Mouse (Mus musculus) limb, embryonic 10.5 days (tissue): ENCODE results near the gene Hist1h2ba. TPM values are rescaled to one million over a fixed set of nuclear protein-coding genes. Genes with fewer than 3 reads are reported as not detected.

Source experiments
- DNase-seq: peaks from one replicate; pipeline ENCODE4 v3.0.0-alpha.2; 2017; ENCODE audit warnings: low spot score
- H3K27ac ChIP-seq: fragments of 300-500 bp; sonication (generic); 2 replicates; pipeline ENCODE4 v1.5.1; 2016; ENCODE audit warnings: mild to moderate bottlenecking
- H3K27me3 ChIP-seq: fragments of 300-500 bp; sonication (generic); 2 replicates; pipeline ENCODE4 v1.6.1; 2016; ENCODE audit warnings: low read depth, mild to moderate bottlenecking; ENCODE audit not compliant: poor library complexity, severe bottlenecking
- H3K36me3 ChIP-seq: fragments of 300-500 bp; sonication (generic); 2 replicates; pipeline ENCODE4 v1.6.1; 2016; ENCODE audit warnings: mild to moderate bottlenecking, moderate library complexity
- H3K4me1 ChIP-seq: fragments of 300-500 bp; sonication (generic); 2 replicates; pipeline ENCODE4 v1.6.1; 2016
- H3K4me3 ChIP-seq: fragments of 300-500 bp; sonication (generic); 2 replicates; pipeline ENCODE4 v1.5.1; 2016; ENCODE audit warnings: mild to moderate bottlenecking, moderate library complexity
- H3K9me3 ChIP-seq: fragments of 300-500 bp; sonication (generic); replicated peaks from 2 replicates; pipeline ENCODE4 v1.6.1; 2016; ENCODE audit warnings: mild to moderate bottlenecking
- WGBS: fragments of 180-500 bp; shearing (Covaris S2); methylation state at CpG from one replicate; pipeline ENCODE4 v1.1.7; 2016; 5-methylcytosine and 5-hydroxymethylcytosine counted together
- polyA plus RNA-seq: library from polyadenylated mRNA; unstranded; fragments of >200 nt; fragmentation: Nextera tagmentation; extraction: Ambion mirVana; gene quantifications from 2 replicates; pipeline ENCODE4 v1.2.1, GENCODE M21; 2016

Gene Hist1h2ba
- polyA plus RNA-seq: not detected in 2 replicates

GRCm38 (mm10) chr13:23933421-23934210 is at the start of gene Hist1h2ba:
Gene Hist1h2ba (minus strand): TSS chr13:23934156.
- peaks cover 13% of the 10 kb centered on the region for H3K4me1 ChIP-seq
- no peaks in the 10 kb centered on the region for H3K27me3 ChIP-seq
- no peak within 1 kb of the TSS for H3K4me3 ChIP-seq
- H3K36me3 ChIP-seq: no peaks in the 10 kb centered on the region
- 93% methylated on average over 39 of the region's 39 CpGs for WGBS
- no peak within 1 kb of the TSS for H3K27ac ChIP-seq
- no peaks in the 10 kb centered on the region for H3K9me3 ChIP-seq
- no peak for DNase-seq

GRCm38 (mm10) chr13:23972271-23972670 is 38.3 kb upstream of the Hist1h2ba start:
- Histone ChIP-seq H3K27ac (no peak overlapping the region), H3K4me3 (no peak overlapping the region), H3K4me1 (no peaks in the 10 kb centered on the region), H3K9me3 (no peaks in the 10 kb centered on the region), H3K27me3 (no peaks in the 10 kb centered on the region), H3K36me3 (no peaks in the 10 kb centered on the region)
- no peak for DNase-seq
- 87% methylated on average over 5 of the region's 5 CpGs for WGBS

- Histone ChIP-seq H3K27ac (no peak overlapping the region), H3K36me3 (no peaks in the 10 kb centered on the region), H3K4me1 (no peaks in the 10 kb centered on the region), H3K9me3 (no peaks in the 10 kb centered on the region), H3K27me3 (no peaks in the 10 kb centered on the region), H3K4me3 (no peak overlapping the region)
- DNase-seq: no peak
- WGBS: 75% methylated on average over 2 of the region's 2 CpGs
Observed at GRCm38 (mm10) chr13:23971870-23972269, 37.9 kb upstream of the Hist1h2ba start.

DNA sequence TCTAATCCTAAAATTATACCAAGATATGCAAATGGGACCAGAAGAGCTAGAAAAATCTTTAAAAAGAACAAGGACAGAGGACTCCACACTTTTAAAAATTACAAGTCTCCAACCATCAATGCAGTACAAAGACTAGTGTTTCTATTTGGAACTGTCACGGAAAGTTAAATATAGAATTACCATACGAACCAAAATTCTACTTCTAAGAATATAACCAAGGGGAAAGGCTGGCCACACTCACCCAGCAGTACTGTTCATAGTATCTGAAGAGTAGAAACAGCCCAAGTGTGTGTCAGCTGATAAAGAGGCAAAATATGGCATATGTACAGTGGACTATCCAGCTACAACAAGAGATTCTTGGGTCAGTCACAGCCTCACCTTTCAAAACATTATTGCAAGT is 31.0 kb upstream of the Hist1h2ba start:
- Histone ChIP-seq H3K9me3 (no peaks in the 10 kb centered on the region), H3K4me1 (0 out of 2 replicates have a peak, but pooled peaks cover under 1% of the 10 kb centered on the region), H3K27ac (no peak overlapping the region), H3K36me3 (no peaks in the 10 kb centered on the region), H3K4me3 (no peak overlapping the region), H3K27me3 (no peaks in the 10 kb centered on the region)
- 82% methylated on average over 2 of the region's 2 CpGs for WGBS
- DNase-seq: no peak

DNA sequence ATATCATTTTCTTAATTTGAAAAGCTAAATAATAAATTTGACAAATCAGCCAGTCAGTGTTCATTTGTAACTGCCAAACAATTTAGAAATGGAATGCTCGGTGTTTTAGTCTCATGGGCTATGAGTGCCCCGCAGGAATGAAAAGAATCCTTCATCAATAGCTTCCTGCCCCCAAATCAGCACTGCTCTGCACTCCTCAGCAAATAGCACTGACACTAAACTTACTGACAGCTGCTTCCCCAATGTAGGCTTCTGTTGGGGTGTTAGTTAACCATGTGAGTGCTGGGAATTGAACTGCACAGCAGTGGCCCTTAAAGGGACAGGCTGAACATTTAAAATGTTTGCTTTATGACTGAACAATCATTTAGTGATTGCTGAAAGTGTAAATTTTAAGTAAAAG is 25.8 kb upstream of the Hist1h2ba start:
- WGBS: 55% methylated on average over 2 of the region's 2 CpGs
- Histone ChIP-seq H3K4me3 (no peak overlapping the region), H3K9me3 (no peaks in the 10 kb centered on the region), H3K27me3 (no peaks in the 10 kb centered on the region), H3K27ac (no peak overlapping the region), H3K36me3 (no peaks in the 10 kb centered on the region), H3K4me1 (0 out of 2 replicates have a peak, but pooled peaks cover 3% of the 10 kb centered on the region)
- no peak for DNase-seq

GRCm38 (mm10) chr13:23950928-23951327 is 17.0 kb upstream of the Hist1h2ba start:
- Histone ChIP-seq H3K4me3 (no peak overlapping the region), H3K36me3 (no peaks in the 10 kb centered on the region), H3K27ac (no peak overlapping the region), H3K27me3 (no peaks in the 10 kb centered on the region), H3K4me1 (peaks cover 38% of the 10 kb centered on the region), H3K9me3 (no peaks in the 10 kb centered on the region)
- 70% methylated on average over 3 of the region's 3 CpGs for WGBS
- no peak for DNase-seq

DNA sequence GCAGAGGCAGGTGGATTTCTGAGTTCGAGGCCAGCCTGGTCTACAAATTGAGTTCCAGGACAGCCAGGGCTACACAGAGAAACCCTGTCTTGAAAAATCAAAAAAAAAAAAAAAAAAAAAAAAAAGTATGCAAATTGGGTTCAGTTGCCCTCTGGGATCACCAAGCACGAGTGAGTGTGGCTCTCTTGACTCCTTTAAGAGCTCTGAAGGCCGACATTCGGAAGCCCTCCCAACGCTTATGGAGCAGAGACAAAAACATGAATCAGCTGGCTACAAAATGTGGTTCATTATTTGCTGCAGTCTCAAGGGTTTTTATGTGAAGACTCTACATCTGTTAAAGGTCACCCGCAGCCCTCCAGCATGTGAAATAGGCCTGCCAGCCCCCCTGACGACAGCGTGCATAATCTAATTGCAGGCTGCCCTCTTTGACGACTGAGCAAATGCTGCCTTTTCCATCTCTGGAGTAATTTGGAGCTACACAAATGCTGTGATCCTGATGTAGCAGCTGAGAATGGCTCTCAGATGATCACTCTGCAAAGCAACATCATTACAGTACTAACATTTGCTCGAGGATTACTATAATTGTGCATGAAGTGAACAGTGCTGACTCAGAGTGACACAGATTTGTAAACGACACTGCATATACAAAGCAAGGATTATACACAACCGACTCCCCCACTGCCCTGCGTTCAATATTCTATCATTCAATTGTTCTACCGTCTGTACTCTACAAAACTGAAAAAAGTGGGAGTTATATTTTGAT is 15.7 kb upstream of the Hist1h2ba start:
- H3K27ac ChIP-seq: no peak overlapping the region
- no peaks in the 10 kb centered on the region for H3K27me3 ChIP-seq
- H3K4me3 ChIP-seq: no peak overlapping the region
- no peaks in the 10 kb centered on the region for H3K9me3 ChIP-seq
- no peaks in the 10 kb centered on the region for H3K36me3 ChIP-seq
- no peak for DNase-seq
- WGBS: 68% methylated on average over 14 of the region's 14 CpGs
- H3K4me1 ChIP-seq: peaks cover 38% of the 10 kb centered on the region

- Histone ChIP-seq H3K4me1 (peaks cover 54% of the 10 kb centered on the region), H3K4me3 (no peak overlapping the region), H3K9me3 (no peaks in the 10 kb centered on the region), H3K27ac (no peak overlapping the region), H3K36me3 (no peaks in the 10 kb centered on the region), H3K27me3 (no peaks in the 10 kb centered on the region)
- no peak for DNase-seq
- whole genome bisulfite sequencing: 27% methylated on average over 2 of the region's 2 CpGs
Observed at GRCm38 (mm10) chr13:23946254-23946653, 12.3 kb upstream of the Hist1h2ba start.

DNA sequence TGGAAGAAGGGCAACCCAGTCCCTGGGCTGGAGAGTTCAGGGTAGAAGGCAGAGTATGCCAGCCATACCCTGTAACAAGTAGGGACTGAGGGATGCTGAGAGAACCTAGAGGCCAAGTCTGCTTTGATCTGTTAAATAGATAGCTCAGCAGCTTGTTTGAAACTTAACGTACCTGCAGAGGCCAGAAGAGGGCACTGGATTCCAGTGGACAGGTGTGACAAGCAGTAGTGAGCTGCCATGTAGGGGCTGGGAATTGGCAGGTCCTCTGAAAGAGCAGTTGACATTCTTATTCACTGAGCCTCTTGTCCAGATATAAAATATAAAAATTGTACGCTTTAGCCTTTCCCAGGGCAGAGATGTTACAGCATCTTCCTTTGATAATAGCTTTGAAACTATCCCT is 8.9 kb upstream of the Hist1h2ba start:
- H3K36me3 ChIP-seq: no peaks in the 10 kb centered on the region
- H3K4me1 ChIP-seq: peaks cover 34% of the 10 kb centered on the region
- H3K4me3 ChIP-seq: no peak overlapping the region
- 45% methylated on average over 2 of the region's 2 CpGs for WGBS
- no peaks in the 10 kb centered on the region for H3K27me3 ChIP-seq
- no peak for DNase-seq
- no peaks in the 10 kb centered on the region for H3K9me3 ChIP-seq
- no peak overlapping the region for H3K27ac ChIP-seq

GRCm38 (mm10) chr13:23940291-23940690 is 6.3 kb upstream of the Hist1h2ba start:
- Histone ChIP-seq H3K4me3 (no peak overlapping the region), H3K36me3 (no peaks in the 10 kb centered on the region), H3K27me3 (no peaks in the 10 kb centered on the region), H3K9me3 (no peaks in the 10 kb centered on the region), H3K4me1 (peaks cover 15% of the 10 kb centered on the region), H3K27ac (no peak overlapping the region)
- WGBS: 74% methylated on average over 6 of the region's 6 CpGs
- DNase-seq: no peak

DNA sequence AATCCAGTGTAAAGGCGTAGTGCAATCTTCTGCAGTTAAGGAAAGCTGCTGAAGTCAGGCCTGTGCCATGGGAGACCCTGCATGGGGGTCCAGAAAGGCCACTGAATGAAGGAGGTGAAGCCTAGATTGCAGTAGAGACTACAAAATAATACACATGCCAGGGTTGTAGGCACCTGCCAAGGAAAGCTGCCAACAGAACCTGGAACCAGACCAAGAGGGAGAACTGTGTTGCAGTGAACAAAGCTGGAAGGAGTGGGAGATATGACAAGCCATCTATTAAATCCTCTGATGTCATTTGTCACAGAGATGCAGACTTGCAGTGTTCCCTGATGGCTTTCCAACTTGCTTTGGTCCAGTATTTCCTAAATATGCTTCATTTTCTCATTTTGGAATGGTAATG is 4.7 kb upstream of the Hist1h2ba start:
- Histone ChIP-seq H3K27ac (no peak overlapping the region), H3K4me1 (peaks cover 13% of the 10 kb centered on the region), H3K27me3 (no peaks in the 10 kb centered on the region), H3K4me3 (no peak overlapping the region), H3K36me3 (no peaks in the 10 kb centered on the region), H3K9me3 (no peaks in the 10 kb centered on the region)
- no peak for DNase-seq
- 93% methylated on average over 1 of the region's 1 CpGs for WGBS

DNA sequence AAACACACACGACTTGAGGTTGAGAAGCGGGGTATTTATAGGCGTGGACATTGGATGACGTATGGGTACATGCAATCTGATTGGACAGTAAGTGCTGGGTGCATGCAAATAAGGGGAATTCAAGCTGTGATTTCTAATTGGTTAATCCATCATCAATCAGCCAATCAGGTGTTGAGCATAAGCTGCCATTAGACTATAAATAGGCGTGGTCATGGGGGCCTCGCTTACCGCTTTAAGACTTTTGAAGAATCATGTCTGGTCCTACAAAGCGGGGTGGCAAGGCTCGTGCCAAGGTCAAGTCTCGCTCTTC is 210 bp upstream of the Hist1h2ba start, which contains the start of gene Hist1h2aa:
Hist1h2aa (plus strand) TSS at position 252 of the 310 bp plus-strand sequence.
- Histone ChIP-seq H3K36me3 (no peaks in the 10 kb centered on the region), H3K4me3 (no peak within 1 kb of the TSS), H3K9me3 (no peaks in the 10 kb centered on the region), H3K4me1 (peaks cover 13% of the 10 kb centered on the region), H3K27ac (no peak within 1 kb of the TSS), H3K27me3 (no peaks in the 10 kb centered on the region)
- DNase-seq: no peak
- 90% methylated on average over 10 of the region's 10 CpGs for WGBS

DNA sequence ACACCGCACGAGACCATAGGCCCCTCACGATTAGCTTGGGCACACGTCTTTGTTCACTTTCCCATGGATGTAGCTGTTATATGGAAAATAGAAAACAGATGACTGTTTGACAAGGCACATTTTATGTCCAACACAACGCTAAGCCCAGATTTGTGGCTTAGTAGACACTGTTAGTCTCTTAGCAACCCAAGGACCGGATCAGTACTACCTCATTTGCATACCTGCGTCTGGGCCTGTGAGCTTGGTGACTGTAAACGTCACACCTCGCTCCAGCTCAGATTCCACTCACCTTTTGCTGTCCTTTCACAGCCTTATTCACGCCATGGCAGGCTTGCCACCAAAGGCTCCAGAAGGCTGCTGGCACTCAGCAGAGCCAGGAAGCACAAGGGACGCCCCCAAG is 3.1 kb downstream of the Hist1h2ba start:
- no peaks in the 10 kb centered on the region for H3K27me3 ChIP-seq
- 51% methylated on average over 11 of the region's 11 CpGs for WGBS
- no peak overlapping the region; the same call in 1 of the 2 replicates for H3K4me3 ChIP-seq
- no peaks in the 10 kb centered on the region for H3K36me3 ChIP-seq
- DNase-seq: no peak
- H3K4me1 ChIP-seq: peaks cover 16% of the 10 kb centered on the region
- H3K9me3 ChIP-seq: no peaks in the 10 kb centered on the region
- peak overlapping the region; percentile 72 for H3K27ac ChIP-seq
